Mouse (Mus musculus) common myeloid progenitor, adult 5-6 weeks (primary cell): ENCODE results near the gene Tex30. TPM values are rescaled to one million over a fixed set of nuclear protein-coding genes. Genes with fewer than 3 reads are reported as not detected.

Experiments used
- ATAC-seq: replicated peaks from 2 replicates; pipeline ENCODE4 v1.8.0; 2016; ENCODE audit warnings: low read depth, mild to moderate bottlenecking, moderate TSS enrichment, inconsistent platforms; ENCODE audit not compliant: poor library complexity, severe bottlenecking
- total RNA-seq: library from RNA; stranded (forward); fragments of 200-1000, 187-1606 nt; gene quantifications from 2 replicates; pipeline ENCODE4 v1.2.3, GENCODE M21; 2017

Tex30 gene
- total RNA-seq, result 86.0 and 92.4 TPM in 2 replicates

GRCm38 (mm10) chr1:44102259-44102717 is at the start of gene Tex30:
Gene Tex30 (minus strand): TSS chr1:44102441.
- ATAC-seq, result peak; percentile 93

GRCm38 (mm10) chr1:44148706-44149105 is 46.5 kb upstream of the Tex30 start:
- no peak for ATAC-seq

- ATAC-seq, result peak; percentile 98
Measured at GRCm38 (mm10) chr1:44147563-44148381, 45.5 kb upstream of the Tex30 start, which contains the start of gene Ercc5. Gene Ercc5 (plus strand): TSS chr1:44147744.

DNA sequence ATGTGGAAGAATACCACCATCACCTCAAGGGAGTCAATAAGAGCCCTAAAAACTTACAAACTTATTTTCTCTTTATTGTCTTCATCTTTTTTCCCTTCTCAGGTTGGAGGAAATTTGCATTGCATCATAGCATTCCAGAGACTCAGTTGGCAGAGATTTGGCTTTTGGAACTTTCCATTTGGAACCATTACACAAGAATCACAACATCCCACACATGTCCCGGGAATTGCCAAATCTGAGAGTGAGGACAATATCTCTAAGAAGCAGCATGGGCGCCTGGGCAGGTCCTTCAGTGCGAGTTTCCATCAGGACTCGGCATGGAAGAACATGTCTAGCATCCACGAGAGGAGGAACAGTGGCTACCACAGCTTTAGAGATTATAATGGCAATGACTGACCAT is 40.5 kb upstream of the Tex30 start:
- no peak for ATAC-seq

DNA sequence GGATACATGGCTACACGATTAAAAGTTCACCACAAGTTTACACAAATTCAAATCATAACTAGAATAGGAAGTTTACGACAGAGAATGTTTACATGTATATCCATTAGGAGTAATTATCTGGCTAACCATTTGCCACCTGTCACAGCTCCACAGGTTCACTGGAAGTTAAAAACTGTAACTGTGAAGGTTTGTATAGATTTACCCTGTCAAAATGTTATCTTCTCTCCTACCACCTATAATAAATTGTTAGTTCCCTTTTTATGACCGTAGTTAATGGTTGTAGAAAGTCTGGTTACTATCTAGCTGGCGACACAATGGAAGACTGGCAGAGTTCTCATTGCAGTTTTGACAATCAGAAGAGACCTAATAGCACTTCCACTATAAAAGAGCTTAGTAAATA is 38.0 kb upstream of the Tex30 start:
- no peak for ATAC-seq

DNA sequence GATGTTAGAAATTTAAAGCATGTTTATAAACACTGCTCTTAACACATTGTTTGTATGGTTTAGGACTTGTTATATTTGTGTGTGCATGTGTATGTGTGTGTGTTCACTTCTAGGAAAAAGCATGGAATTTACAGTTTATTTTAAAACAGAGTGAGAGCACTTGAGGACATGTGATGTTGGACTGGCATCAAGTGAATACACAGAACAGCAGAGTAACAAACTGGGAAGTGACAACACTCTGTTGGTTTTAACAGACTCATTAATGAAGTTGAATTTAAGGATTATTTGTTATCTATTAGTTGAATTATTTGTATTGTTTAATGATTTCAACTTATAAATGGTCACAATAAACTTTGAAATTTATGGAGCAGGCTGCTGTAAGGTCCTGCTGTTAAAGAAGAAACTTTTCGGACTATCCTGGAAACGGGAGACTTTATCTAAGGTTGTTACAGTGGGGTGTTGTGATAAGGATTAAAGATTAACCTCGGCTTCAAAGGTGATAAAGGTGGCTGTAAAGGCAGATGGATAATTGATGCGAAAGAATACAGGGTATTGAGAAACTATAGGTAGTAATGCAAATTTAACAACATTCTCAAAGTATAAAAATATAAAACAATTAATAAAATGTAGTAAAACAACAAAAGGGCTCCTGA is 27.8 kb upstream of the Tex30 start:
- ATAC-seq, result no peak

GRCm38 (mm10) chr1:44125590-44125989 is 23.3 kb upstream of the Tex30 start:
- peak; percentile 36; the same call in 1 of the 2 replicates for ATAC-seq

DNA sequence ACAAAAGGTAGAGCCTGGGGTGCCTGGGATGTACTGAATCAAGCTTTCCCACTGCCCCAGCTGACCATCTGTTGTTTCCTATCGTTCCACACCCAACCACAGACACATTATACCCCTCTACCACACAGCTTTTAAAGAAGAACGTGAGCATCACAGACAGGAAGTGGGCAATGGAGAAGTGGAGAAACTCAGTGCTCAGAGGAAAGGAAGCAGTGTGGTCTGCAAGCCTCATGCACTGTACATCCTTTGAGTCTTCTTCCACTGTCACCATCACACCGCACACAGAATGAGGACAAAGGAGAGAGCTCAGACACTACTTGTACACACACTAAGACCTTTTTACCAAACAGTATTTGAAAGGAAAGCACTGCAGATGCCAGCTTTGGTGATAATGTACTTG is 20.0 kb upstream of the Tex30 start:
- peak; percentile 39 for ATAC-seq

- ATAC-seq, result no peak
Measured at GRCm38 (mm10) chr1:44120074-44120406, 17.8 kb upstream of the Tex30 start.

DNA sequence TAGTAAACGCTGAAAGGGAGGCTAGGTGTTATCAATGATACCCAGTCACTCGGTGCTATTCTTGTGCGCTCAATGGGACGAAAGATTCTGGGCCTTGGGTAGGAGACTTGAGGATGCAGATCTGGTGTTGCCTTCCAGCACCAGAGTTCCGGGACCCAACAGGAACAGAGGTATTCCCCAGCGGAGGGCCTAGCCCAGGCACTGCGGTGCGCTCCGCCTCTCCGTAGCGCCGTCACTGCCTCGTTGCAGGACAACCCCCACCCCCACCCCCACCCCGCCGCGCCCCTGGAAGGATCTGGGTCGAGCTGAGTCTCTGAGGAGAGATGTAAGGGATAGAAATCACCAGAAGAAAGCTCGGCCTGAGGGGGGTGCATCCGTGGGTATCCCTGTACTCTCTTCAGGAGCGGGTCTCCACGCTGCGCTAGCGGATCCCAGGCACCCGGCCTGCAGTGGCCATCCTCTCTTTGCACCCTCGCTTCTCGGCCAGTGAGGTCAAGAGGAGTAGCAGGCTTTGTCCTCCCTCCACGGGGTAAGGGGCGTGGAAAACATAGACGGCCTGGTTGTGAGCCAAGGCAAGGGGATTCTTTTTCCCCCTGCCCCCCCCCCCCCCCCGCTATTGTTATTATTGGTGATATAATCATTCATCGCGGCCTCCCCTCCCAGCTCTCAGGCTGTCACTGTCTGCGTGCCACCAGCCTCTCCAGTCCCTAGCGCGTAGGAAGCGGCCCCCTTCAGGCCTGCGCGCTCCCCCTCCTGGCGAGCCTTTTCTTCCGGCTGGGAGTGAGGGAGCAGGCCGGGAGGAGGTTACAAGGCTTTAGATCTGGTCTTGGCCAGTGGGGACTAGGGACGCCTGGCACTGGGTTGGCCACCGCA is 17.2 kb upstream of the Tex30 start:
- peak; percentile 62 for ATAC-seq

DNA sequence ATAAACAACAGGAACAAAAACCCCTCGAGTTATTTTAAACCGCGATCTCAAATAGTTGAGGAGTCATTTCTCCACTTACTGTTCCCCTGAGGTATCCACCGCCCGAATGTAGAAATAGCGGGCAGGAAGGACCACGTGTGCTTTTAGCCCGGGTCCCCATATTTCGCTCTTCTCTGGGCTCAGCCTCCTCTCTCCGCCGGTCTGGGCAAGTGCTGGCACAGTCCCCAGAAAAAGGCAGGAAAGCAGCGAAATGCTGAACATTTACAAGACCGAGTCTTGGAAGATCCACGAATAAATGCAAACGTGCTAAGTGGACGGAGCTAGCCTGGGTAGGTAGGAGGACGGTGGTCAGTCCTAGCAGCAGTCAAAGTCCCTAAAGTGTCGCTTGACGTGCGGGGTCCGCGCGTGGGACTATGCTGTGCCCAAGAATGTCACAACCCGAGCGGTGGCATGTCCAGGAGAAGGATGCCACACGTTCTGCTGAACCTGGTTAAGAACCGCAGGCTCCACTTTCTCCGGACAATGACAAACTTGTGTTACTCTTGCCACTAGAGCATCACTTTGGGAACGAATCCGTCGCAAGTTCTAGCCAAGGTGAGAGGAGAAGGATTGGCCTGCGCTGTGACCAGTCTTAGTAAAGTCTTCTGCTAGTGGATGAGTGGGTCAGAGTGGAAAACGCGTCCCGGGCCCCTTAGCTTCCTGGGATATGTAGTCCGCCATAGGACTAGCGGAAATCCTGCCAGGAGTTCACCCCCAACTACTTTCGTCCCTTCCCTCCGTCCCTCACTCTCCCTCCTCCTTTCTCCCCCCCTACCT is 16.2 kb upstream of the Tex30 start, which contains the start of the genes Kdelc1 and Bivm:
Kdelc1 (minus strand) TSS at position 570 of the 816 bp plus-strand sequence.
Bivm (plus strand) TSS at position 719 of the 816 bp plus-strand sequence.
- ATAC-seq, result peak; percentile 85

GRCm38 (mm10) chr1:44117571-44117970 is 15.3 kb upstream of the Tex30 start:
- ATAC-seq, result no peak

DNA sequence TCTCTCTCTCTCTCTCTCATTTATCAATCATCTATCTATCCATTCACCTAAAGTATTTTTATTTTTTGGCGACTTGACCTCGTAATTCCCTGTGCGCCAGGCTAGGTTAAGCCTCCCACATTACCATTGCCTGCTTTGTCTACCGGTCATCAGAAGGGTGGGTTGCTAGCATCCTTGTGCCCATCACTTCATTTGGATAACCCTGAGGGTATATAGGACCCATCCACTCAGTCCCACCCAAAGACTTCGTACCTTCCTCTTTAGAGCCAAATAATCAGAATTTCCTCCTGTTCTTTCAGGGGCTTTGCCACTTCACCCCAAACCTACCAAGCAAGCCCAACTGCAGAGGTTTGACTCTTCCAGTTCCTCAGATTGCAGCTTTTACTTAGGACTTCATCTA is 698 bp upstream of the Tex30 start:
- ATAC-seq, result no peak

DNA sequence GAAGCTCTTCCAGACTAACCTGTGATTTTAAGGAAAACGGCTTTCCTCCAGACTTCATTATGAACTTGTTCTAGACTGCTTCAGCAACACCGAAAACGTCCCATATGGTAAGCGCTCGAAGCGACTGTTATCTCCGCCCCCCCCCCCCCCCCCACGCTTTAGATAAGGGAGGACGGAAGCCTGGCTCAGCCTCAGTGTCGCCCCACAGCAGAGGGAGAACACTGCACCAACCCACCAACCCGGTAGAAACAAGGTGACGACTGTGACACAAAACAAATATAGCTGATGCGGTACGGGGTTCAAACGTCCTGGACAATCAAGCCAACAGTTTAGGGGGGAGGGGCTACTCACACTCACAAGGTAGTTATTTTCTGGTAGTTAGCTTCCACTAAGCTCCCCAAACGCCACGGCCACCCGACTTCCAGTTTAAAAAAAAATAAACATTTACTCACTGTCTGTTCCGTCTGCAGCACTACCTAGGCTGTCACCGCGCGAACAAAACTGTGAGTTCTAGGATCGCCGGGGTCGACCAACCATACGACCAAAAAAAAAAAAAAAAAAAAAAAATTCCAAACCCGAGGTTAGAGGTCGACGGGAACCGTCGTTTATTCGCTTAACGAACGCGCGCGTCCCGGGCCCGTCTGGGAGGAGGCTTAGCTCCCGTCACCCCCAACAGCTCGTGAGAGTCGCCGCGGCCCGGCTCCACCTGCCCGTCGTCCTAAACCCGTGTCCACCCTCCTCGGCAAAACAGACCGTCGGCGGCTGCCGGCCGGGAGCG is 604 bp downstream of the Tex30 start:
- ATAC-seq, result peak; percentile 64

DNA sequence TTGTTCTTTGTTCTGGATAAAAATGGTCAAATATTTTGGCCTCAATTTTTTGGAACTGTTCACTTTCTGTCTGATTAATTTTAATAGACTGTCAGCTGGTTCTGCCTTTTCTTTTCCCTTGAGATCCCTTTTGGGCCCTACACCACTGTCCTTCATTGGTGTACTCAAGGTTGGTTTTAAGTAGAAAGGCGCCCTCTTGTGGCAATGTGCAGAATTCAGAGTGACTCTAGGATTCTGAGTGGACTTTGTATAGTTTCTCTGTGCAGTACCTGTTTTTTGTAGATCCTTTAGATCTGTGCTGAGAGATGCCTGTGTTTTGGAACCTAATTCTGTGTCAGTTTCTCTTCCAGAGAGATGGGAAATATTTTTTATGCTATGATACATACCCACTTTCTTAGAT is 37.6 kb downstream of the Tex30 start:
- peak; percentile 96 for ATAC-seq

- no peak for ATAC-seq
Measured at GRCm38 (mm10) chr1:44063439-44063838, 38.8 kb downstream of the Tex30 start.

DNA sequence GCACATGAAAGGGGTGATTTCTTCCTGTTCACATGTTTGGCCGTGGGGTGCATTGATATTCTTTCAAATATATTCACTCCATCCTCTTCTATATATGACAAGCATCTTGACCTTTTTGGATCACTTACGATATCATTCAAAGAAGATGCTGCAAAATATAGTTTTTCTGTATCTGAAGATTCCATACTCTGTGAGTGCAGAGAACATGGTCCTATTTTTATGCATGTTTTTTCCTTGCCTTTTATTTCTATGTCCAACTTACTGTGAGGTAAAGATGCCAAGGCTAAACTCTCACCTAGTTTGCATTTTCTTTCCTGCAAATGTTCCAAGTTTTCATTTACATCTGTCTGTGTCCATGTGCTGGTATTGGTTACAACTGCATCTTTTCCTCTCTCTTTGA is 40.4 kb downstream of the Tex30 start, which contains the start of gene Gm8251:
Gm8251 (minus strand) TSS at position 101 of the 400 bp plus-strand sequence.
- ATAC-seq, result no peak

DNA sequence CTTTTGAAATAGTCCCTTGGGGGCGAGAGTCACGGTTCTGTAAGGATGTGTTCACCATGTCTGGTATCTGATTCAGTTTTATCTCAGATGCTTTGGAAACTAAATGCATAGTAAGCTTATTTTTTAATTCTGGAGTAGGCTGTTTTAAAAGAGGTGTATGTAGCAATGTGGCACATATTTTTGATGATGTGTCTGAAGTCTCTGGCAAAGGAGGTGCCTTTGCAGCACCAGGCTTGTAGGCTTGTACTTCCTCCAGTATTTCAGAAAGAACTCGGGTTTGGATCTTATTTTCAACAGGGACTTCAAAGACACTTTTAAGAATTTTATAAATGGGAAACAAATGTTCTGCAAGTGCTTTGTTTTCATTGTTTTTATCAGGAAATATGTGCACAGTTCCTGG is 44.4 kb downstream of the Tex30 start:
- ATAC-seq, result no peak

GRCm38 (mm10) chr1:44046556-44046955 is 55.7 kb downstream of the Tex30 start:
- ATAC-seq, result no peak
